Mouse (Mus musculus) lung, postnatal 0 days (tissue): ENCODE measurements at regions not wholly inside any gene's neighbourhood (a gene's known extent, or its start where the extent isn't known, plus 50 kb on each side); places are given as distances from the start of the nearest gene placed in this dataset.

Experiments
- ATAC-seq: fragments of 200-750 bp; cut with Nextera tagmentation; 2 replicates; pipeline ENCODE4 v1.8.0; 2017; ENCODE audit warnings: moderate library complexity
- DNase-seq: peaks from one replicate; pipeline ENCODE4 v3.0.0-alpha.2; 2016; ENCODE audit warnings: low spot score
- H3K27ac ChIP-seq: fragments of 300-500 bp; sonication (generic); 2 replicates; pipeline ENCODE4 v1.5.1; 2014; ENCODE audit warnings: antibody characterized with exemption, mild to moderate bottlenecking, low read length, mixed read lengths
- H3K27me3 ChIP-seq: fragments of 300-500 bp; sonication (generic); replicated peaks from 2 replicates; pipeline ENCODE4 v1.6.1; 2014; ENCODE audit warnings: low read length, mixed read lengths; ENCODE audit not compliant: insufficient read depth
- H3K36me3 ChIP-seq: fragments of 300-500 bp; sonication (generic); 2 replicates; pipeline ENCODE4 v1.6.1; 2014; ENCODE audit warnings: low read length, mixed read lengths; ENCODE audit not compliant: insufficient read depth
- H3K4me1 ChIP-seq: fragments of 300-500 bp; sonication (generic); 2 replicates; pipeline ENCODE4 v1.6.1; 2014; ENCODE audit warnings: antibody characterized with exemption, low read depth, low read length, mixed read lengths; ENCODE audit not compliant: insufficient read depth
- H3K4me2 ChIP-seq: fragments of 300-500 bp; sonication (generic); replicated peaks from 2 replicates; pipeline ENCODE4 v1.6.1; 2014; ENCODE audit warnings: low read depth, mild to moderate bottlenecking, low read length, moderate library complexity, mixed read lengths
- H3K4me3 ChIP-seq: fragments of 300-500 bp; sonication (generic); 2 replicates; pipeline ENCODE4 v1.5.1; 2014; ENCODE audit warnings: low read depth, low read length
- H3K9ac ChIP-seq: fragments of 300-500 bp; sonication (generic); replicated peaks from 2 replicates; pipeline ENCODE4 v1.6.1; 2014; ENCODE audit warnings: low read depth, mild to moderate bottlenecking
- H3K9me3 ChIP-seq: fragments of 300-500 bp; sonication (generic); 2 replicates; pipeline ENCODE4 v1.6.1; 2016; ENCODE audit warnings: low read length, mixed read lengths
- CTCF ChIP-seq: IDR thresholded peaks from 2 replicates; pipeline ENCODE4 v1.5.1; 2016; ENCODE audit warnings: antibody characterized with exemption, mild to moderate bottlenecking
- EP300 ChIP-seq: IDR thresholded peaks from 2 replicates; pipeline ENCODE4 v1.6.1; 2016; ENCODE audit warnings: antibody characterized with exemption, mild to moderate bottlenecking, control low read depth
- WGBS: fragments of 180-500 bp; shearing (Covaris S2); extraction: QIAGEN DNeasy Blood & Tissue Kit; methylation state at CpG from one replicate; pipeline ENCODE4 v1.1.7; 2014; 5-methylcytosine and 5-hydroxymethylcytosine counted together

DNA sequence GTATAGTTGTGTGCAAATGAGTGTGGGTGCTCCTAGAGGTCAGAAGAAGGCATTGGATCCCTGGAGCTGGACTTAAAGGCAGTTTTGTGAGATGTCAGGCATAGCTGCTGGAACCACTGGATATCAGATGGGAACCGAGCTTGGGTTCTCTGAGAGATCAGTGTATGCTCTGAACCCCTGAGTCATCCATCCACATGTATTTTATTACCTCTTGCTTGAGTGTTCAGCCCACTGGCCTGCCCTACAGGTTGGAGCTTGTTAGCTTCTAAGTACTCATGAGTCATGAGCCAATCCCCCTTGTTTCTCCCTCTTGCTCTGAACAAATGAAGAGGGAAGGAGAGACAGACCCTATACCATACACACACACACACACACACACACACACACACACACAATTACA, 119.4 kb upstream of the Gdnf start:
- ATAC-seq (no peak), DNase-seq (no peak)
- no peak overlapping the region for H3K27ac ChIP-seq
- H3K36me3 ChIP-seq = no peaks in the 10 kb centered on the region
- no peak overlapping the region for H3K4me3 ChIP-seq
- H3K9me3 ChIP-seq = no peaks in the 10 kb centered on the region
- H3K27me3 ChIP-seq = no peaks in the 10 kb centered on the region
- no peak overlapping the region for H3K9ac ChIP-seq
- TF ChIP-seq EP300 (no peak), CTCF (no peak)
- no peak overlapping the region for H3K4me2 ChIP-seq
- 81% methylated on average over 1 of the region's 1 CpGs for whole genome bisulfite sequencing
- no peaks in the 10 kb centered on the region for H3K4me1 ChIP-seq

DNA sequence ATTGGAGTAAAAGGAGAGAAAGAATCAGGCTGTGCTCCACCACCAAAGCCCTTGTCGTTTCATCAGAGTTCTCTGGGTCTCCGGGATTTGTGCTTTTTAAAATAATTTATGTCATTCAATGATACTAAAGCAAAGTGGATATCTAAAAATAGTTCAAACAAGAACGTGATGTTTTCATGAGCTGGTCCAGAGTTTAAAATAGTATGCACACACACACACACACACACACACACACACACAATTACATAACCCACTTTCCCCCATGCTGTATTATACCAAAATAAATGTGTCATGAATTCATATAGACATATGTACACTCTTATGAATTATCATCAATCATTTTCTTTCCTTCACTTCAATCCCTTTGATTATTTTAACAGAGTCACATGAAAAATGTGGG, 118.5 kb upstream of the Gdnf start:
- TF ChIP-seq EP300 (no peak), CTCF (no peak)
- WGBS = 49% methylated on average over 3 of the region's 3 CpGs
- Histone ChIP-seq H3K27me3 (no peaks in the 10 kb centered on the region), H3K36me3 (no peaks in the 10 kb centered on the region), H3K9me3 (no peaks in the 10 kb centered on the region), H3K4me3 (no peak overlapping the region), H3K27ac (no peak overlapping the region), H3K9ac (no peak overlapping the region), H3K4me1 (no peaks in the 10 kb centered on the region), H3K4me2 (no peak overlapping the region)
- ATAC-seq = no peak
- no peak for DNase-seq

GRCm38 (mm10) chr15:7694037-7694436, 116.6 kb upstream of the Gdnf start:
- H3K4me3 ChIP-seq = no peak overlapping the region
- DNase-seq (no peak), ATAC-seq (no peak)
- H3K4me1 ChIP-seq = no peaks in the 10 kb centered on the region
- H3K36me3 ChIP-seq = no peaks in the 10 kb centered on the region
- 80% methylated on average over 5 of the region's 5 CpGs for WGBS
- H3K27ac ChIP-seq = no peak overlapping the region
- H3K9me3 ChIP-seq = no peaks in the 10 kb centered on the region
- TF ChIP-seq EP300 (no peak), CTCF (no peak)
- H3K4me2 ChIP-seq = no peak overlapping the region
- H3K9ac ChIP-seq = no peak overlapping the region
- H3K27me3 ChIP-seq = no peaks in the 10 kb centered on the region

DNA sequence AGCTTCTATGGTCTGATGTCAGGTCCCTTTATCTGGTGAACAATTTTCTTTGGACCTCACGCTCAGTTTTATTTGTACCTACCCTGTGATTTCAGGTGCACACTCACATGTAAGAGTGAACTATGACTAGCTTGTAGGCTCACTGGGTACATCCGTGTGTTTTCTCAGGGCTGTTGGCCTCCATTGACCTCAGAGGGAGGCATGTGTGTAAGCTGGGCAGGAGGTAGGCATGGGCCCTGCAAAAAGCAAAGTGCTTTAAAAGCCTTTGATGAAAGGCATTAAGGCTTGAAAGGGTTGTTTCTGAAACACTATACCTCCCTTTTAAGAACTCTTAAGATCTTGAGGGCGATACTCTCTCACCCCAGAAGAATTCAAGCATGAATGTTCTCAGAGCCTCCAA, 112.9 kb upstream of the Gdnf start:
- DNase-seq = peak; percentile 26
- no peak overlapping the region for H3K27ac ChIP-seq
- no peaks in the 10 kb centered on the region for H3K4me1 ChIP-seq
- H3K4me2 ChIP-seq = no peak overlapping the region
- no peaks in the 10 kb centered on the region for H3K36me3 ChIP-seq
- ATAC-seq = no peak; the same call in 1 of the 2 replicates
- H3K9ac ChIP-seq = no peak overlapping the region
- TF ChIP-seq CTCF (no peak), EP300 (peak; percentile 27; the same call in 1 of the 2 replicates)
- 57% methylated on average over 3 of the region's 3 CpGs for WGBS
- H3K9me3 ChIP-seq = no peaks in the 10 kb centered on the region
- H3K27me3 ChIP-seq = no peaks in the 10 kb centered on the region
- no peak overlapping the region for H3K4me3 ChIP-seq

GRCm38 (mm10) chr15:7708836-7709235, 101.8 kb upstream of the Gdnf start:
- ATAC-seq = no peak
- 67% methylated on average over 5 of the region's 5 CpGs for whole genome bisulfite sequencing
- H3K9ac ChIP-seq = no peak overlapping the region
- H3K9me3 ChIP-seq = no peaks in the 10 kb centered on the region
- no peak for DNase-seq
- no peak overlapping the region for H3K4me3 ChIP-seq
- no peaks in the 10 kb centered on the region for H3K4me1 ChIP-seq
- TF ChIP-seq EP300 (no peak), CTCF (no peak)
- H3K4me2 ChIP-seq = no peak overlapping the region
- H3K27me3 ChIP-seq = no peaks in the 10 kb centered on the region
- H3K27ac ChIP-seq = no peak overlapping the region
- H3K36me3 ChIP-seq = no peaks in the 10 kb centered on the region

DNA sequence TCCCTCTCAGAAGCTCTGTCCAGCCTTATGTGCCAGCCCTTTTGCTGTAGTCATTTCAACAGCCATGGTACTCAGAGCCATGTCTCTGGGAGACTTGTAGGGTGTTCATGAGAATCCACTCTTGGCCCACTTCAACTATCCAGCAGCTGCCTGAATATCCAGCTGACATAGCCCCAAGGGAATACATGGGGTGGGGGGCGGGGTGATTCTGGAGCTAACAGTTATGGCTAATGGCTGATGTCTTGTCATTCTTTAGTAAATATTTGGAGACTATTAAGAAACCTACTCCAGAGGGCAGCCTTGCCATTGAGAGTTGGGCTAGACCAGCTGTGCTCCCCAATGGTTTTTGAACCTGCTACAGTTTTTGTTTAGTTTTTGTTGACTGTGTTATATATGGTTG, 96.0 kb upstream of the Gdnf start:
- no peak for DNase-seq
- no peak overlapping the region for H3K9ac ChIP-seq
- H3K4me2 ChIP-seq = no peak overlapping the region
- peak; percentile 30; the same call in 1 of the 2 replicates for ATAC-seq
- H3K4me3 ChIP-seq = no peak overlapping the region
- H3K4me1 ChIP-seq = no peaks in the 10 kb centered on the region
- H3K27ac ChIP-seq = no peak overlapping the region
- H3K9me3 ChIP-seq = no peaks in the 10 kb centered on the region
- no peaks in the 10 kb centered on the region for H3K27me3 ChIP-seq
- H3K36me3 ChIP-seq = no peaks in the 10 kb centered on the region
- TF ChIP-seq EP300 (no peak), CTCF (no peak)
- WGBS = 45% methylated on average over 1 of the region's 1 CpGs

DNA sequence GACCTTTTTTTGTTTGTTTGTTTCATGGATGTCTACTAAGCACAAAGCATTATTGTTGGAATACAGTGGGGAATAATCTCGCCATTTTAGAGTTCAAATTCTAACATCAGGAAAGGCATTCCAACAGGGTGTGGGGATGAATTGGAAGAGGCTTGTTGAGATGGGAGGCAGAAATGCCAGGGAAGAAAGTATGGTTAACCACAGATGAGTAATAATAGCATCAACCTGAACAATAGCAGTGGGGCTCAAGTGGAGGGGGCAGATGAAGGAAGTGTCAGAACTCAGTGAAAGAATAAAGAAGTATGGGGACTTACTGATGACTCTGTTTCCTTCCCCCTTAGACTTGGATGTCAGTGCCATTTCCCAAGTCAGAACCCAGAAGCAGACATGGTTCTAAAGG, 94.5 kb upstream of the Gdnf start:
- TF ChIP-seq CTCF (no peak), EP300 (no peak)
- Histone ChIP-seq H3K9me3 (no peaks in the 10 kb centered on the region), H3K4me1 (no peaks in the 10 kb centered on the region), H3K27me3 (no peaks in the 10 kb centered on the region), H3K36me3 (no peaks in the 10 kb centered on the region), H3K27ac (no peak overlapping the region), H3K9ac (no peak overlapping the region), H3K4me2 (no peak overlapping the region), H3K4me3 (no peak overlapping the region)
- ATAC-seq = no peak
- WGBS = 78% methylated on average over 1 of the region's 1 CpGs
- no peak for DNase-seq
